Mouse (Mus musculus): ENCODE measurements around the gene Znhit3. TPM values are rescaled to one million over a fixed set of nuclear protein-coding genes. Genes with fewer than 3 reads are reported as not detected.

The Znhit3 gene
- total and polyA plus RNA-seq, 3 experiments = 49.6 to 76.1 TPM; not detected in 1

DNA sequence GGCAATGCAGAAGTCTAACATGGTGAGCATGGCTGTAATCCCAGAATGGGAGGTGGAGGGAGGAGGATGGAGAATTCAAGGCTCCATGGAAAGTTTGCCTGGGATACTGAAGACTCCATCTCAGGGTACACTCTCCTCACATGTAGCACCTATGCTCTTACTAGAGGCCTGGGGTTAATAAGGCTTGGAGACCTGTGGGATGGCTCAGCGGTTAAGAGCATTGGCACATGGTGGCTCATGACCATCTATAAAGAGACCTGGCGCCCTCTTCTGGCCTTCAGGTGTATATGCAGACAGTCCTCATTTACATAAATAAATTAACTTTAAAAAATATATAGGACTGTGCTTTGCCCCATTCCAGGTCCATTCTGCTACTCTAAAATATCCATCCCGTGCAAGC is 3.1 kb upstream of the Znhit3 start:
- DNase-seq (ENCODE audit: low read depth, low spot score) = peak; percentile 92

DNA sequence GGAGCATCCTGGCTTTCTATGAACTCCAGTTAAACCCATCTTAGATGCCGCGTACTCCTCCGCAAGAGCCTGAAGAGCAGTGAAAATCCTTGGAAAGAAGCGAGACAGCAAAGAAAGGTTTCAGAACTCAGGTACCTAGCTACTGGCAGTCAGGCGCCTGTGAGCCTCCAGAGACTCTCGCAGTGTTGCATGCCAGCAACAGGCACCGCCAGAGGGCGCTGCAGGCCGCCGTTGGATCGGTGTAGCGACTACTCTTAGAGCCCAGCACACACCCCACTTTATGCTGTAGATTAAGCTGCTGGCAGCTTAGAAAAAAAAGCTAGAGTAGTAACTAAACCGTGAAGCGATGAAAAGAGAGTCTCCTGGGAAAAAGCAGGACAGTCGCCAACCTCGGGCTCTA is 2.3 kb upstream of the Znhit3 start:
- H3K27me3 ChIP-seq (ENCODE audit: control insufficient read depth in 1 of 2, insufficient read depth in 2 of 2, low read length in 2 of 2) = peaks cover 6 to 7% of the 10 kb centered on the region in 2 experiments
- H3K36me3 ChIP-seq (ENCODE audit: control insufficient read depth in 1 of 2, insufficient read depth in 2 of 2, low read length in 2 of 2) = peaks cover 0 to 19% of the 10 kb centered on the region in 2 experiments; a peak in 2 of 4 replicates
- no peaks in the 10 kb centered on the region for H3K9me3 ChIP-seq (replicated peaks; ENCODE audit: insufficient read depth, low read length)
- H3K9ac ChIP-seq (ENCODE audit: control insufficient read depth, low read depth, low read length, poor library complexity, severe bottlenecking) = peak overlapping the region; percentile 69
- peaks cover 0 to 17% of the 10 kb centered on the region in 2 experiments; a peak in 3 of 4 replicates for H3K4me1 ChIP-seq (ENCODE audit: control insufficient read depth in 1 of 2, insufficient read depth in 2 of 2, low read length in 2 of 2)
- peak overlapping the region; percentile 50; the same call in 1 of the 2 replicates for H3K27ac ChIP-seq (ENCODE audit: control insufficient read depth, low read depth, low read length)
- H3K79me2 ChIP-seq (ENCODE audit: control insufficient read depth, insufficient read depth, low read length, poor library complexity) = peaks cover 12% of the 10 kb centered on the region
- DNase-seq (ENCODE audit: low read depth, low spot score) = peak; percentile 97
- H3K4me3 ChIP-seq (ENCODE audit: control insufficient read depth in 1 of 2, insufficient read depth in 1 of 2, low read depth in 2 of 2, low read length in 2 of 2) = peak overlapping the region; percentile 52 to 61
- TF ChIP-seq ELF1 (IDR thresholded peaks at IDR 0.05; ENCODE audit: low read depth, low read length) = no peak
- no peak for TF ChIP-seq MAFK (IDR thresholded peaks at IDR 0.05; ENCODE audit: borderline replicate concordance, low read depth, low read length)
- no peak for TF ChIP-seq USF1 (IDR thresholded peaks at IDR 0.05; ENCODE audit: low read depth, low read length)
- TF ChIP-seq ZC3H11A (IDR thresholded peaks at IDR 0.05; ENCODE audit: low read depth, low read length) = peak; percentile 79
- peak; percentile 86 to 99 (median 97) for TF ChIP-seq CTCF (IDR thresholded peaks at IDR 0.05 in 2 of 3, conservative IDR thresholded peaks at IDR 0.05 in 1 of 3; ENCODE audit: control insufficient read depth in 1 of 3, insufficient read depth in 1 of 3, low read depth in 2 of 3, low read length in 3 of 3, poor library complexity in 1 of 3, severe bottlenecking in 1 of 3)
- peak; percentile 84 for TF ChIP-seq ZNF384 (IDR thresholded peaks at IDR 0.05; ENCODE audit: low read depth, low read length)
- TF ChIP-seq POLR2AphosphoS5 (IDR thresholded peaks at IDR 0.05; ENCODE audit: borderline replicate concordance, low read depth, low read length) = no peak
- no peak for TF ChIP-seq BHLHE40 (IDR thresholded peaks at IDR 0.05; ENCODE audit: borderline replicate concordance, low read depth, low read length)
- TF ChIP-seq NELFE (IDR thresholded peaks at IDR 0.05; ENCODE audit: low read depth, low read length) = peak; percentile 52
- TF ChIP-seq MAZ (IDR thresholded peaks at IDR 0.05; ENCODE audit: low read depth, low read length) = peak; percentile 39; the same call in 1 of the 2 replicates
- TF ChIP-seq GABPA (IDR thresholded peaks at IDR 0.05; ENCODE audit: low read depth, low read length) = no peak
- no peak for TF ChIP-seq ZKSCAN1 (IDR thresholded peaks at IDR 0.05; ENCODE audit: low read depth, low read length)
- TF ChIP-seq SIN3A (IDR thresholded peaks at IDR 0.05; ENCODE audit: low read length) = peak; percentile 82
- TF ChIP-seq CHD1 (IDR thresholded peaks at IDR 0.05; ENCODE audit: low read depth, low read length) = no peak
- no peak for TF ChIP-seq MYB (IDR thresholded peaks at IDR 0.05; ENCODE audit: low read depth, low read length)
- TF ChIP-seq E2F4 (IDR thresholded peaks at IDR 0.05; ENCODE audit: borderline replicate concordance, low read depth, low read length) = no peak
- peak; percentile 76 for TF ChIP-seq MYC (IDR thresholded peaks at IDR 0.05; ENCODE audit: low read depth, low read length)
- no peak for TF ChIP-seq NRF1 (IDR thresholded peaks at IDR 0.05; ENCODE audit: insufficient read depth, low read depth, low read length, poor library complexity, severe bottlenecking)
- TF ChIP-seq SMC3 (IDR thresholded peaks at IDR 0.05; ENCODE audit: low read depth, low read length) = peak; percentile 92
- TF ChIP-seq TAL1 (IDR thresholded peaks at IDR 0.05; ENCODE audit: low read length) = no peak
- TF ChIP-seq POLR2A (IDR thresholded peaks at IDR 0.05; ENCODE audit: control insufficient read depth in 1 of 2, insufficient read depth in 1 of 2, low read depth in 1 of 2, low read length in 2 of 2, poor library complexity in 1 of 2) = peak in 1 of 2 experiments; percentile 19; a peak in 1 of 4 replicates
- no peak for TF ChIP-seq CHD2 (IDR thresholded peaks at IDR 0.05; ENCODE audit: low read length)

More for the DNA sequence above, 3.1 kb upstream of the Znhit3 start:
- H3K27me3 ChIP-seq (ENCODE audit: control insufficient read depth in 1 of 2, insufficient read depth in 2 of 2, low read length in 2 of 2) = peaks cover 6 to 8% of the 10 kb centered on the region in 2 experiments
- peaks cover 0 to 19% of the 10 kb centered on the region in 2 experiments; a peak in 2 of 4 replicates for H3K36me3 ChIP-seq (ENCODE audit: control insufficient read depth in 1 of 2, insufficient read depth in 2 of 2, low read length in 2 of 2)
- peak overlapping the region; percentile 69; the same call in 1 of the 2 replicates for H3K9ac ChIP-seq (ENCODE audit: control insufficient read depth, low read depth, low read length, poor library complexity, severe bottlenecking)
- TF ChIP-seq HCFC1 (IDR thresholded peaks at IDR 0.05; ENCODE audit: low read depth, low read length) (peak; percentile 52), TBP (IDR thresholded peaks at IDR 0.05; ENCODE audit: low read depth, low read length) (peak; percentile 58), CHD1 (IDR thresholded peaks at IDR 0.05; ENCODE audit: low read depth, low read length) (no peak), ZMIZ1 (IDR thresholded peaks at IDR 0.05; ENCODE audit: low read depth, low read length) (no peak), POLR2A (IDR thresholded peaks at IDR 0.05; ENCODE audit: control insufficient read depth in 1 of 2, insufficient read depth in 1 of 2, low read depth in 1 of 2, low read length in 2 of 2, poor library complexity in 1 of 2) (peak in 1 of 2 experiments; percentile 29; a peak in 1 of 4 replicates), SMC3 (IDR thresholded peaks at IDR 0.05; ENCODE audit: low read depth, low read length) (peak; percentile 61), SIN3A (IDR thresholded peaks at IDR 0.05; ENCODE audit: low read length) (peak; percentile 74), RCOR1 (IDR thresholded peaks at IDR 0.05; ENCODE audit: low read depth, low read length) (no peak), ZC3H11A (IDR thresholded peaks at IDR 0.05; ENCODE audit: low read depth, low read length) (peak; percentile 60), NELFE (IDR thresholded peaks at IDR 0.05; ENCODE audit: low read depth, low read length) (no peak; the same call in 1 of the 2 replicates), TCF12 (IDR thresholded peaks at IDR 0.05; ENCODE audit: low read depth, low read length) (0 out of 2 replicates have a peak, but pooled peaks have one; percentile 24), CTCF (IDR thresholded peaks at IDR 0.05 in 2 of 3, conservative IDR thresholded peaks at IDR 0.05 in 1 of 3; ENCODE audit: control insufficient read depth in 1 of 3, insufficient read depth in 1 of 3, low read depth in 2 of 3, low read length in 3 of 3, poor library complexity in 1 of 3, severe bottlenecking in 1 of 3) (peak; percentile 53 to 77 (median 54)), ZNF384 (IDR thresholded peaks at IDR 0.05; ENCODE audit: low read depth, low read length) (peak; percentile 35), RAD21 (IDR thresholded peaks at IDR 0.05; ENCODE audit: low read depth, low read length) (peak; percentile 63), MXI1 (IDR thresholded peaks at IDR 0.05; ENCODE audit: low read depth, low read length) (peak; percentile 89), MAX (IDR thresholded peaks at IDR 0.05; ENCODE audit: low read length) (peak; percentile 81), ETS1 (IDR thresholded peaks at IDR 0.05; ENCODE audit: low read depth, low read length) (0 out of 2 replicates have a peak, but pooled peaks have one; percentile 22), MYB (IDR thresholded peaks at IDR 0.05; ENCODE audit: low read depth, low read length) (no peak), MAFK (IDR thresholded peaks at IDR 0.05; ENCODE audit: borderline replicate concordance, low read depth, low read length) (no peak), MYC (IDR thresholded peaks at IDR 0.05; ENCODE audit: low read depth, low read length) (peak; percentile 98), BHLHE40 (IDR thresholded peaks at IDR 0.05; ENCODE audit: borderline replicate concordance, low read depth, low read length) (0 out of 2 replicates have a peak, but pooled peaks have one; percentile 9), USF1 (IDR thresholded peaks at IDR 0.05; ENCODE audit: low read depth, low read length) (peak; percentile 35; the same call in 1 of the 2 replicates)
- H3K4me1 ChIP-seq (ENCODE audit: control insufficient read depth in 1 of 2, insufficient read depth in 2 of 2, low read length in 2 of 2) = peaks cover 0 to 17% of the 10 kb centered on the region in 2 experiments; a peak in 3 of 4 replicates
- no peaks in the 10 kb centered on the region for H3K9me3 ChIP-seq (replicated peaks; ENCODE audit: insufficient read depth, low read length)
- peak overlapping the region; percentile 52 to 60 for H3K4me3 ChIP-seq (ENCODE audit: control insufficient read depth in 1 of 2, insufficient read depth in 1 of 2, low read depth in 2 of 2, low read length in 2 of 2)
- H3K27ac ChIP-seq (ENCODE audit: control insufficient read depth, low read depth, low read length) = no peak overlapping the region
- peaks cover 12% of the 10 kb centered on the region for H3K79me2 ChIP-seq (ENCODE audit: control insufficient read depth, insufficient read depth, low read length, poor library complexity)

Measured in MEL (cell line).